Mouse (Mus musculus) spleen, adult 2 months (tissue): ENCODE results near the gene Mettl8.

Experiments used
- CTCF ChIP-seq: fragments of 200-500 bp; IDR thresholded peaks from 2 replicates; pipeline ENCODE4 v1.5.1; 2011; ENCODE audit warnings: mild to moderate bottlenecking, inconsistent platforms; ENCODE audit not compliant: insufficient read depth, insufficient read length, insufficient replicate concordance; ENCODE audit errors: extremely low read depth
- POLR2A ChIP-seq: fragments of 200-500 bp; IDR thresholded peaks from 2 replicates; pipeline ENCODE4 v1.6.1; 2011; ENCODE audit warnings: low read depth, low read length, inconsistent platforms

GRCm38 (mm10) chr2:71022991-71023390 lies 32.4 kb downstream of the Mettl8 start:
- TF ChIP-seq CTCF (no peak), POLR2A (no peak)
